Comparison of ENCODE assay signal across 22 mouse cellular contexts in genomic region chrX:8163076-8163475, GRCm38 (mm10). TPM values are rescaled to one million over a fixed set of nuclear protein-coding genes. Genes with fewer than 3 reads are reported as not detected.
A peak's percentile ranks its signal among the peaks of the same experiment; 100 is the strongest.
DNase-seq lines count a peak whose midpoint lies in the region; ATAC-seq and TF ChIP-seq lines count a peak whose summit lies in the region.
"Had no signal": no experiment of that assay in that cellular context is flagged by ENCODE, and none has a peak within 500 bp of the region (broad histone marks: within the 10 kb centered on the region; RNA-seq: fewer than 3 reads in every experiment).

No protein-coding gene starts in this region.

- H3K27me3 ChIP-seq in heart, embryonic 15.5 days: no peaks in the 10 kb centered on the region
- no peaks in the 10 kb centered on the region for H3K27me3 ChIP-seq in heart, embryonic 12.5 days (replicated peaks)
- H3K27me3 ChIP-seq in liver, postnatal 0 days (ENCODE audit: insufficient read depth, low read length): no peaks in the 10 kb centered on the region
- H3K27me3 ChIP-seq in forebrain, embryonic 12.5 days: no peaks in the 10 kb centered on the region
- H3K27me3 ChIP-seq: CH12.LX; midbrain, embryonic 13.5 days had no signal

- ATAC-seq in heart, embryonic 15.5 days (replicated peaks; ENCODE audit: insufficient number of reproducible peaks, insufficient read depth, low FRiP score, low read depth): no peak
- ATAC-seq in heart, embryonic 12.5 days (ENCODE audit: insufficient number of reproducible peaks, low FRiP score): no peak
- ATAC-seq in liver, postnatal 0 days: no peak
- ATAC-seq in forebrain, embryonic 12.5 days (ENCODE audit: low FRiP score): no peak
- ATAC-seq: forebrain, postnatal 0 days; hindbrain, embryonic 16.5 days; midbrain, embryonic 13.5 days had no signal

- peak overlapping the region; percentile 19; the same call in 1 of the 2 replicates for H3K27ac ChIP-seq in heart, embryonic 15.5 days
- H3K27ac ChIP-seq in heart, embryonic 12.5 days (ENCODE audit: poor library complexity, severe bottlenecking): no peak overlapping the region
- H3K27ac ChIP-seq in liver, postnatal 0 days (ENCODE audit: low read depth): no peak overlapping the region
- H3K27ac ChIP-seq in forebrain, embryonic 12.5 days: no peak overlapping the region
- H3K27ac ChIP-seq: embryonic facial prominence, embryonic 10.5 days; macrophage; midbrain, embryonic 13.5 days had no signal

- peaks cover 4% of the 10 kb centered on the region; the same call in 1 of the 2 replicates for H3K36me3 ChIP-seq in heart, embryonic 15.5 days
- H3K36me3 ChIP-seq in heart, embryonic 12.5 days: peaks cover 2% of the 10 kb centered on the region; the same call in 1 of the 2 replicates
- H3K36me3 ChIP-seq in liver, postnatal 0 days (replicated peaks; ENCODE audit: insufficient read depth, low read length): no peaks in the 10 kb centered on the region
- no peaks in the 10 kb centered on the region for H3K36me3 ChIP-seq in forebrain, embryonic 12.5 days (replicated peaks)

- no peaks in the 10 kb centered on the region for H3K4me1 ChIP-seq in heart, embryonic 15.5 days (replicated peaks)
- H3K4me1 ChIP-seq in heart, embryonic 12.5 days (replicated peaks): no peaks in the 10 kb centered on the region
- H3K4me1 ChIP-seq in liver, postnatal 0 days (ENCODE audit: insufficient read depth): no peaks in the 10 kb centered on the region
- H3K4me1 ChIP-seq in forebrain, embryonic 12.5 days: no peaks in the 10 kb centered on the region
- H3K4me1 ChIP-seq: embryonic facial prominence, embryonic 10.5 days; midbrain, embryonic 13.5 days had no signal

- H3K9me3 ChIP-seq in heart, embryonic 15.5 days (replicated peaks): no peaks in the 10 kb centered on the region
- no peaks in the 10 kb centered on the region for H3K9me3 ChIP-seq in heart, embryonic 12.5 days (replicated peaks)
- no peaks in the 10 kb centered on the region for H3K9me3 ChIP-seq in liver, postnatal 0 days (ENCODE audit: low read length)
- no peaks in the 10 kb centered on the region for H3K9me3 ChIP-seq in forebrain, embryonic 12.5 days
- H3K9me3 ChIP-seq: embryonic facial prominence, embryonic 10.5 days; midbrain, embryonic 13.5 days had no signal

- H3K4me3 ChIP-seq in heart, embryonic 15.5 days: no peak overlapping the region
- no peak overlapping the region for H3K4me3 ChIP-seq in heart, embryonic 12.5 days
- H3K4me3 ChIP-seq in liver, postnatal 0 days (ENCODE audit: low read depth, low read length): no peak overlapping the region
- no peak overlapping the region for H3K4me3 ChIP-seq in forebrain, embryonic 12.5 days (replicated peaks)
- H3K4me3 ChIP-seq: embryonic facial prominence, embryonic 10.5 days; erythroblast, embryonic 14.5 days; midbrain, embryonic 13.5 days; myocyte had no signal

- H3K9ac ChIP-seq in heart, embryonic 15.5 days: no peak overlapping the region
- H3K9ac ChIP-seq in heart, embryonic 12.5 days: no peak overlapping the region
- H3K9ac ChIP-seq in liver, postnatal 0 days (replicated peaks): no peak overlapping the region
- H3K9ac ChIP-seq in forebrain, embryonic 12.5 days: no peak overlapping the region
- H3K9ac ChIP-seq: forebrain, postnatal 0 days; midbrain, embryonic 13.5 days had no signal

- peak; percentile 26 for DNase-seq in 416B (ENCODE audit: low read depth)
- DNase-seq in NIH3T3 (ENCODE audit: low read depth): peak; percentile 22
- DNase-seq in lung, postnatal 25 days (ENCODE audit: low spot score): peak; percentile 53
- DNase-seq in liver, postnatal 0 days: no peak
- DNase-seq: adrenal gland, postnatal 25 days; forebrain, postnatal 0 days; gastrocnemius, postnatal 25 days; heart, postnatal 10 days; kidney, adult 18-20 months; kidney, postnatal 14 days; liver; thymus, adult 18-20 months had no signal

- WGBS in heart, embryonic 15.5 days: 65% methylated on average over 5 of the region's 5 CpGs
- 71% methylated on average over 5 of the region's 5 CpGs for WGBS in heart, embryonic 12.5 days
- WGBS in liver, postnatal 0 days (ENCODE audit: insufficient replicate concordance): 64% methylated on average over 5 of the region's 5 CpGs
- WGBS in forebrain, embryonic 12.5 days: 88% methylated on average over 5 of the region's 5 CpGs

- no peak overlapping the region for H3K4me2 ChIP-seq in heart, embryonic 15.5 days
- H3K4me2 ChIP-seq in heart, embryonic 12.5 days: no peak overlapping the region
- H3K4me2 ChIP-seq in liver, postnatal 0 days (ENCODE audit: low read depth, low read length): no peak overlapping the region
- no peak overlapping the region for H3K4me2 ChIP-seq in forebrain, embryonic 12.5 days
- H3K4me2 ChIP-seq: midbrain, embryonic 13.5 days had no signal

- TF ChIP-seq EP300 in liver, postnatal 0 days (IDR thresholded peaks at IDR 0.05; ENCODE audit: low read depth): no peak

- no peak for TF ChIP-seq CTCF in liver, postnatal 0 days (IDR thresholded peaks at IDR 0.05; ENCODE audit: low read depth)

RNA-seq across cellular contexts. Expression of gene Tbc1d25, which starts 12.9 kb away (rescaled TPM):
- polyA plus RNA-seq in heart, embryonic 15.5 days (2015; fragmentation: Nextera tagmentation; extraction: Ambion mirVana): 10.1 and 12.2 TPM in 2 replicates
- 9.2 and 11.1 TPM in 2 replicates for polyA plus RNA-seq in heart, embryonic 12.5 days (2016; fragmentation: Nextera tagmentation; extraction: Ambion mirVana)
- polyA plus RNA-seq in liver, postnatal 0 days (2015; fragmentation: Nextera tagmentation; extraction: Ambion mirVana): 2.1 and 2.2 TPM in 2 replicates
- polyA plus RNA-seq in forebrain, embryonic 12.5 days (2016; fragmentation: Nextera tagmentation; extraction: Ambion mirVana): 13.5 and 14.3 TPM in 2 replicates

RNA-seq across cellular contexts. Expression of gene Rbm3, which starts 17.4 kb away (rescaled TPM):
- 288 and 296 TPM in 2 replicates for polyA plus RNA-seq in heart, embryonic 15.5 days (2015; fragmentation: Nextera tagmentation; extraction: Ambion mirVana)
- 326 and 330 TPM in 2 replicates for polyA plus RNA-seq in heart, embryonic 12.5 days (2016; fragmentation: Nextera tagmentation; extraction: Ambion mirVana)
- 413 and 415 TPM in 2 replicates for polyA plus RNA-seq in liver, postnatal 0 days (2015; fragmentation: Nextera tagmentation; extraction: Ambion mirVana)
- polyA plus RNA-seq in forebrain, embryonic 12.5 days (2016; fragmentation: Nextera tagmentation; extraction: Ambion mirVana): 484 and 498 TPM in 2 replicates

RNA-seq across cellular contexts. Expression of gene Ebp, which starts 30.2 kb away (rescaled TPM):
- 27.9 and 30.8 TPM in 2 replicates for polyA plus RNA-seq in heart, embryonic 15.5 days (2015; fragmentation: Nextera tagmentation; extraction: Ambion mirVana)
- polyA plus RNA-seq in heart, embryonic 12.5 days (2016; fragmentation: Nextera tagmentation; extraction: Ambion mirVana): 23.0 and 24.5 TPM in 2 replicates
- polyA plus RNA-seq in liver, postnatal 0 days (2015; fragmentation: Nextera tagmentation; extraction: Ambion mirVana): 74.7 and 84.5 TPM in 2 replicates
- polyA plus RNA-seq in forebrain, embryonic 12.5 days (2016; fragmentation: Nextera tagmentation; extraction: Ambion mirVana): 19.5 and 25.3 TPM in 2 replicates

RNA-seq across cellular contexts. Expression of gene Wdr13, which starts 30.4 kb away (rescaled TPM):
- 22.3 and 25.2 TPM in 2 replicates for polyA plus RNA-seq in heart, embryonic 15.5 days (2015; fragmentation: Nextera tagmentation; extraction: Ambion mirVana)
- polyA plus RNA-seq in heart, embryonic 12.5 days (2016; fragmentation: Nextera tagmentation; extraction: Ambion mirVana): 26.7 and 28.5 TPM in 2 replicates
- 4.6 and 5.6 TPM in 2 replicates for polyA plus RNA-seq in liver, postnatal 0 days (2015; fragmentation: Nextera tagmentation; extraction: Ambion mirVana)
- 38.6 and 39.1 TPM in 2 replicates for polyA plus RNA-seq in forebrain, embryonic 12.5 days (2016; fragmentation: Nextera tagmentation; extraction: Ambion mirVana)

RNA-seq across cellular contexts. Expression of gene Porcn, which starts 43.2 kb away (rescaled TPM):
- 2.6 and 4.7 TPM in 2 replicates for polyA plus RNA-seq in heart, embryonic 15.5 days (2015; fragmentation: Nextera tagmentation; extraction: Ambion mirVana)
- polyA plus RNA-seq in heart, embryonic 12.5 days (2016; fragmentation: Nextera tagmentation; extraction: Ambion mirVana): 3.0 and 4.3 TPM in 2 replicates
- 1.5 and 1.9 TPM in 2 replicates for polyA plus RNA-seq in liver, postnatal 0 days (2015; fragmentation: Nextera tagmentation; extraction: Ambion mirVana)
- 20.1 and 22.9 TPM in 2 replicates for polyA plus RNA-seq in forebrain, embryonic 12.5 days (2016; fragmentation: Nextera tagmentation; extraction: Ambion mirVana)
